Mouse (Mus musculus) stomach, embryonic 14.5 days (tissue): Measurements from ENCODE around the gene Tcaim. TPM values are rescaled to one million over a fixed set of nuclear protein-coding genes. Genes with fewer than 3 reads are reported as not detected.
A peak's percentile ranks its signal among the peaks of the same experiment; 100 is the strongest.

Experiments
- ATAC-seq: fragments of 200-750 bp; cut with Nextera tagmentation; 2 replicates; pipeline ENCODE4 v1.8.0; 2017; ENCODE audit warnings: low read depth, moderate TSS enrichment; ENCODE audit not compliant: insufficient number of reproducible peaks, insufficient read depth, low FRiP score
- H3K27ac ChIP-seq: fragments of 300-500 bp; sonication (generic); 2 replicates; pipeline ENCODE4 v1.5.1; 2014; ENCODE audit warnings: mild to moderate bottlenecking, low read length, moderate library complexity, mixed read lengths
- H3K27me3 ChIP-seq: fragments of 300-500 bp; sonication (generic); 2 replicates; pipeline ENCODE4 v1.6.1; 2014; ENCODE audit warnings: low read length, control low read depth, mixed read lengths; ENCODE audit not compliant: control insufficient read depth, insufficient read depth
- H3K36me3 ChIP-seq: fragments of 300-500 bp; sonication (generic); 2 replicates; pipeline ENCODE4 v1.6.1; 2014; ENCODE audit warnings: mild to moderate bottlenecking, control low read depth, low read length, moderate library complexity, mixed read lengths; ENCODE audit not compliant: control insufficient read depth, insufficient read depth
- H3K4me1 ChIP-seq: fragments of 300-500 bp; sonication (generic); 2 replicates; pipeline ENCODE4 v1.6.1; 2014; ENCODE audit warnings: low read length, control low read depth, mixed read lengths; ENCODE audit not compliant: control insufficient read depth, insufficient read depth
- H3K4me2 ChIP-seq: fragments of 300-500 bp; sonication (generic); replicated peaks from 2 replicates; pipeline ENCODE4 v1.6.1; 2014; ENCODE audit warnings: low read depth, low read length, control low read depth
- H3K4me3 ChIP-seq: fragments of 300-500 bp; sonication (generic); 2 replicates; pipeline ENCODE4 v1.5.1; 2014; ENCODE audit warnings: low read depth, low read length, control low read depth
- H3K9ac ChIP-seq: fragments of 300-500 bp; sonication (generic); replicated peaks from 2 replicates; pipeline ENCODE4 v1.6.1; 2014; ENCODE audit warnings: low read depth, mild to moderate bottlenecking, control low read depth, low read length, moderate library complexity, mixed read lengths
- H3K9me3 ChIP-seq: fragments of 300-500 bp; sonication (generic); 2 replicates; pipeline ENCODE4 v1.6.1; 2016; ENCODE audit warnings: low read depth, low read length, control low read depth; ENCODE audit not compliant: control insufficient read depth
- WGBS: fragments of 180-500 bp; shearing (Covaris S2); extraction: QIAGEN DNeasy Blood & Tissue Kit; methylation state at CpG from one replicate; pipeline ENCODE4 v1.1.7; 2014; 5-methylcytosine and 5-hydroxymethylcytosine counted together
- polyA plus RNA-seq: library from polyadenylated mRNA; unstranded; fragments of >200 nt; fragmentation: Nextera tagmentation; extraction: Ambion mirVana; gene quantifications from 2 replicates; pipeline ENCODE4 v1.2.1, GENCODE M21; 2014

Tcaim gene
- polyA plus RNA-seq, 1 experiment from 2014 or later: 7.2 TPM

DNA sequence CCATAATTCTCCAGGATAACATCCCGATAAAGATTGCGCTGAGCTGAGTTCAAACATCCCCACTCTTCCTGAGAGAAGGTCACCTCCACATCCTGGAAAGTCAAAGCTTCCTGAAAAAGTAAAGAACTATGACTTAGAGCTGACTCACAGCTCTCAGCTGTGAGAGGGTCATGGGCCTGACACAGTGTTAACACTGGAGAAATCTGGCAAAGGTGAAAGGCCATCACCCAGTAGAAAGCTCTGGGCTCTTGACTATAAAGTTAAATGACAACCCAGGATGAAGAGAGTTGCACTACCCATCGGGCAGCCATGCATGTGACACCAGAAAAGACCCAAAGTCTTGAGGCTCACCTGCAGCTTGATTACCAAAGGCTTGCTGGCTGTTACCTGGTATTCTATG is 51.4 kb downstream of the Tcaim start:
- ATAC-seq: no peak
- H3K27me3 ChIP-seq: no peaks in the 10 kb centered on the region
- WGBS: 95% methylated on average over 3 of the region's 3 CpGs
- no peaks in the 10 kb centered on the region for H3K4me1 ChIP-seq
- H3K9ac ChIP-seq: no peak overlapping the region
- H3K9me3 ChIP-seq: peaks cover 23% of the 10 kb centered on the region
- peaks cover 92% of the 10 kb centered on the region for H3K36me3 ChIP-seq
- H3K4me2 ChIP-seq: no peak overlapping the region
- H3K4me3 ChIP-seq: no peak overlapping the region
- no peak overlapping the region for H3K27ac ChIP-seq

DNA sequence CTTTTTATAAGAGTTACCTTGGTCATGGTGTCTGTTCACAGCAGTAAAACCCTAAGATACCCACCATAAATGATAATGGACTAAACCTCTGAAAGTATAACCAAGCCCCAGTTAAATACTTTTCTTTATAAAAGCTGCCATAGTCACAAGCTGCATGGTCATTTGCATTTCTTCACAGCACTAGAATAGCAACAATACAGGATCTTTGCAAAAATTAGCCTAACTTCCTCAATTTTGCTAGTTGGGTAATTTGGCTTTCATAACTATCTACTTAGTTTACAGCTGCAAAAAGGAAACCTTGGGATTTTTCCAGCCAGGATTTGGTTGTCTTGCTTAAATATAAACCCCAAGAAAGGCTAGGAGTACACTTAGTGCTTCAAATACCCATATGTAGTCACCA is 55.4 kb downstream of the Tcaim start:
- no peaks in the 10 kb centered on the region for H3K27me3 ChIP-seq
- peaks cover 67% of the 10 kb centered on the region for H3K36me3 ChIP-seq
- ATAC-seq: no peak
- H3K9me3 ChIP-seq: peaks cover 18% of the 10 kb centered on the region
- H3K4me2 ChIP-seq: no peak overlapping the region
- no peak overlapping the region for H3K4me3 ChIP-seq
- H3K27ac ChIP-seq: no peak overlapping the region
- no peak overlapping the region for H3K9ac ChIP-seq
- H3K4me1 ChIP-seq: peaks cover 15% of the 10 kb centered on the region; the same call in 1 of the 2 replicates

DNA sequence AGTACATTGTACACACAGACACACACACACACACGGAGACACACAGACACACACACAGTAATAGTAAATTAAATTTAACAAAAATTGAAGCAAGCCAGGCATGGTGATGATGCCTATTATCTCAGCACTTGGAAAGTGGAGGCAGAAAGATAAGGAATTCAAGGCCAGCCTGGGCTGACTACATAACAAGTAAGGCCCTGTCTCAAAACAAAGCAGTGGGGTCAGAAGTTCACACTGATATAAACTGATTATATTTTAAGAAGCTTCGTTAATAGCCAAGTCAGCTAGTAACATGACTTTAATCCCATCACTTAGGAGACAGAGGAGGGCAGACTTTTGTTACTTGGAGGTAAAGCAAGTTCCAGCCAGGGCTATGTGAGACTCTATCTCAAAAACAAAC is 58.4 kb downstream of the Tcaim start:
- Histone ChIP-seq H3K27ac (no peak overlapping the region), H3K9ac (no peak overlapping the region), H3K36me3 (peaks cover 40% of the 10 kb centered on the region), H3K4me2 (0 out of 2 replicates have a peak overlapping the region, but pooled peaks have one; percentile 86), H3K4me1 (peaks cover 15% of the 10 kb centered on the region; the same call in 1 of the 2 replicates), H3K4me3 (no peak overlapping the region), H3K9me3 (peaks cover 25% of the 10 kb centered on the region), H3K27me3 (no peaks in the 10 kb centered on the region)
- WGBS: 75% methylated on average over 2 of the region's 2 CpGs
- ATAC-seq: no peak

DNA sequence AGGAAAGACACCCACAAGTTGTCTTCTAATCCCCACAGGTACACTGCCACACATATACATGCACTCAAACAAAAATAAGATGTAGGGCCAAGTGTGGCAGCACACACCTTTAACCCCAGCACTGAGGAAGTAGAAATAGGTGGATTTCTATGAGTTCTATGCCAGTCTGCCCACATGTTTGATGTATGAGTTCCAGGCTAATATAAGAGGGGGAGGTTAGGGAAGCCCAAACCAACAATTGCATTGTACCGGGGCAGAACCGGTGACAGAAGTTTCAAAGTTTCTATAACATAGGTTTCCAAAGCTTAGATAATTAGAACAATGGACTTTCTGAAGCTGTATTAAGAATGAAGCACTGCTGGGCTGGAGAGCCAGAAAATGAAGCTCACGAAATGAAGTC is 59.5 kb downstream of the Tcaim start:
- Histone ChIP-seq H3K9ac (no peak overlapping the region), H3K27ac (no peak overlapping the region), H3K4me3 (peak overlapping the region; percentile 76), H3K4me1 (peaks cover 15% of the 10 kb centered on the region; the same call in 1 of the 2 replicates), H3K27me3 (no peaks in the 10 kb centered on the region), H3K36me3 (peaks cover 29% of the 10 kb centered on the region), H3K9me3 (peaks cover 21% of the 10 kb centered on the region), H3K4me2 (peak overlapping the region; percentile 86)
- ATAC-seq: no peak
- WGBS: 47% methylated on average over 3 of the region's 3 CpGs

DNA sequence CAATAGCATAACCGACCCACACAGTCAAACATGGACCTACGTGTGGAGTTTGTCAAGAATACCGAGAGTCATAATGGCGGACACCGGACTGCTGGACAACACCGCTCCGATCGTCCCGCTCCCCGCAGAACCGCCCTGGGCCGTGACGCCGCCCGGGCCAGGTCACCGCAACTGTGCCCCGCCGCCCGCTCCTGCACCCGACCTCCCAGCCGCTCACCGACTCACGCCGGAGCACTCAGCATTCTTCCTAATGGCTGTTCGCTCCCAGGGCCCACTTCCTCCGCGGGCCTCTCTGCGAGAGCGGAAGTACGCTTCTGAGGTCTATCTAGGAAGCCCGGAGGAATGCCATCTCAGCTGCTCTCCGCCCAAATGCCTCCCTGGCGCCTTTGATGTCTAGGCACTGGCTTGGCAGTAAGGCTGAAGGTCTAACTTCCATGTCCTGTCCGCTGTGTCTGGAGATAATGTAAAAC is 60.4 kb downstream of the Tcaim start, which contains the start of gene Zfp445:
Zfp445 (minus strand) TSS at position 310 of the 470 bp plus-strand sequence.
- ATAC-seq: peak; percentile 86
- no peaks in the 10 kb centered on the region for H3K27me3 ChIP-seq
- WGBS: under 1% methylated on average over 34 of the region's 34 CpGs

DNA sequence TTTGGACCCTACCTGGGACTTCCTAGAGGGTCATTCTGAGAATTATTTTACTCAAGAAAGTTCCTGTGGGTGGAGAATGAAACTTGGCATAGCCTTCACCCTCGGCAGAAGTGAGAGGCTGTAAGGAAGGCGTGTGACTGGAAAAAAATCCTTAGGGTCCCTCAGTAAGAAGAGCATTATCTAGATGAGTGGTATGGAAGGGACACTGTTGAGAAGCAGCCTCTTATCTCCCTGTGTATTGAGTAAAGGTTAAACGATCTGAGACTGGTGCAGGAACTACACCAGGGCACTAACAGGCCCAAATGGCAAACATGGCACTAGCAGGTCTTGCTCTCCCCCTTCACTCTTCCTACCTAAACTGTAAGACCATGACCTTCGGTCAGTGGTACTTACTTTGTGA is 60.9 kb downstream of the Tcaim start:
- H3K4me2 ChIP-seq: peak overlapping the region; percentile 86
- peaks cover 15% of the 10 kb centered on the region; the same call in 1 of the 2 replicates for H3K4me1 ChIP-seq
- H3K9me3 ChIP-seq: peaks cover 8% of the 10 kb centered on the region; the same call in 1 of the 2 replicates
- no peak overlapping the region for H3K27ac ChIP-seq
- peaks cover 15% of the 10 kb centered on the region for H3K36me3 ChIP-seq
- H3K9ac ChIP-seq: no peak overlapping the region
- no peaks in the 10 kb centered on the region for H3K27me3 ChIP-seq
- ATAC-seq: peak; percentile 37; the same call in 1 of the 2 replicates
- WGBS: 84% methylated on average over 4 of the region's 4 CpGs
- peak overlapping the region; percentile 76 for H3K4me3 ChIP-seq

More for the DNA sequence above, 60.4 kb downstream of the Tcaim start, which contains the start of gene Zfp445:
- peaks cover 13% of the 10 kb centered on the region; the same call in 1 of the 2 replicates for H3K9me3 ChIP-seq
- peak within 1 kb of the TSS; percentile 76 for H3K9ac ChIP-seq
- H3K4me3 ChIP-seq: peak within 1 kb of the TSS; percentile 76
- H3K4me1 ChIP-seq: peaks cover 15% of the 10 kb centered on the region; the same call in 1 of the 2 replicates
- peaks cover 20% of the 10 kb centered on the region for H3K36me3 ChIP-seq
- peak within 1 kb of the TSS; percentile 86 for H3K4me2 ChIP-seq
- peak within 1 kb of the TSS; percentile 55; the same call in 1 of the 2 replicates for H3K27ac ChIP-seq

DNA sequence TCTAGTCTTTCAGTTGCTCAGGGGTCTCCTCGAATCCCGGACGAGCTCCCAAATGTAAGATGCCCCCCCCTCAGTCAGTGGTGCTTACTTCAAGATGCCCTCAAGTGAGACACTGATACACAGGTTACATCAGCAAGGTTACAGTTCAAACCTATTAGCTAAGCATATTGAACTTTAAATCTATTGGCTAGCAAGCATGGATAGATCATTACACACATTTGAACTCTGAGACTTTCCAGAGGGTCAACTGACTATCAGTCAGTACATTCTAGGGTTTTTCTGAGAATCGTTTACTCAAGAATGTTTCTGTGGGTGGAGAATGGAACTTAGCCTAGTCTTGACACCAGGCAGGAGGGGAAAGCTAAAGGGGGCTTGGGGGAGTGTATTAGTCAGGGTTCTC is 67.3 kb downstream of the Tcaim start:
- 86% methylated on average over 4 of the region's 4 CpGs for WGBS
- Histone ChIP-seq H3K4me1 (no peaks in the 10 kb centered on the region), H3K27ac (no peak overlapping the region)

DNA sequence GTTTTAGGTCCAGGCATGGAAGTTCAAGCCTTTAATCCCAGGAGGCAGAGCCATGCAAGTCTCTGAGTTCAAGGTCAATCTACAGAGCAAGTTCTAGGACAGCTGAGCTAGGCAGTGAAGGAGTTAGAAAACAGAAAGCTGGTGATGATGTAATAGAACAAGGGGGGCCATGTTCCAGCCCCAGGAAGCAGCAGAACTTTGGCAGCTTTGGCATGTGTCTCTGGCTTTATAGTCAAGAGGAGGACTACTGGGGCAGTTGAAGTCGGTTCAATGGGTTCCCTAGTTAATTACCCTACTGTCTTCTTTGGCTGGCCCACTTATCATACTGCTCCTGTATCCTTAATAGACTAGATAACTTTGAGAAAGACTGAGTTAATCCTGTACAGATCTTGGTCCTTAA is 69.3 kb downstream of the Tcaim start:
- Histone ChIP-seq H3K36me3 (no peaks in the 10 kb centered on the region), H3K4me3 (no peak overlapping the region), H3K9ac (no peak overlapping the region), H3K9me3 (no peaks in the 10 kb centered on the region), H3K4me2 (no peak overlapping the region), H3K27ac (no peak overlapping the region), H3K4me1 (no peaks in the 10 kb centered on the region), H3K27me3 (no peaks in the 10 kb centered on the region)
- no peak for ATAC-seq
- WGBS: 50% methylated on average over 1 of the region's 1 CpGs

More for the DNA sequence above, 67.3 kb downstream of the Tcaim start:
- Histone ChIP-seq H3K4me2 (no peak overlapping the region), H3K27me3 (no peaks in the 10 kb centered on the region), H3K36me3 (no peaks in the 10 kb centered on the region), H3K9ac (no peak overlapping the region), H3K4me3 (no peak overlapping the region), H3K9me3 (no peaks in the 10 kb centered on the region)
- ATAC-seq: no peak

DNA sequence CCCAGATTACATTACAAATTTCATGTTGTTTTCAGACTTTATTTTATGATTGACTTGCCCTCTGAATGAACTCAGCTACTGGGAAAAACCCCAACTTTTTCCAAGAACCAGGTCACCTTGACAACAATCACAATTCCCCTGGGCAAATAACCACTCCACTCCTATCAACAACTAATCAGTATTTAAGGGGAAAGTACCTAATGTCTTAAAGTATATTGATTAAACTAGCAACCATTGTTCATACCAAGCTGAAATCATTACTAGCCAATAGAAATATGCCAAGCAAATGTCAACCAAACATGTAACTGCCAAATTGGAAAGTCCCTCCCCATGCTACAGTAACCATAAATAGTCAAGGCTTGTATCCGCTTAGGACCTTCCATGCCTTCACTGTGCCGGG is 69.8 kb downstream of the Tcaim start:
- no peaks in the 10 kb centered on the region for H3K9me3 ChIP-seq
- H3K27me3 ChIP-seq: no peaks in the 10 kb centered on the region
- ATAC-seq: 0 out of 2 replicates have a peak, but pooled peaks have one; percentile 49
- H3K9ac ChIP-seq: no peak overlapping the region
- no peak overlapping the region for H3K27ac ChIP-seq
- no peak overlapping the region for H3K4me2 ChIP-seq
- no peak overlapping the region for H3K4me3 ChIP-seq
- no peaks in the 10 kb centered on the region for H3K36me3 ChIP-seq
- no peaks in the 10 kb centered on the region for H3K4me1 ChIP-seq
- 85% methylated on average over 2 of the region's 2 CpGs for WGBS
